Mouse (Mus musculus) forebrain, postnatal 0 days (tissue): ENCODE measurements around the gene Kctd2. TPM values are rescaled to one million over a fixed set of nuclear protein-coding genes. Genes with fewer than 3 reads are reported as not detected.

Experiments used
- ATAC-seq: fragments of 200-750 bp; cut with Nextera tagmentation; 2 replicates; pipeline ENCODE4 v1.8.0; 2017; ENCODE audit warnings: mild to moderate bottlenecking, moderate library complexity
- DNase-seq: peaks from one replicate; pipeline ENCODE4 v3.0.0-alpha.2; 2015
- H3K27ac ChIP-seq: fragments of 300-500 bp; sonication (generic); 2 replicates; pipeline ENCODE4 v1.5.1; 2014; ENCODE audit warnings: low read depth, mild to moderate bottlenecking, antibody characterized with exemption, low read length, moderate library complexity, mixed read lengths
- H3K27me3 ChIP-seq: fragments of 300-500 bp; sonication (generic); 2 replicates; pipeline ENCODE4 v1.6.1; 2014; ENCODE audit warnings: mild to moderate bottlenecking, low read length, mixed read lengths; ENCODE audit not compliant: insufficient read depth
- H3K36me3 ChIP-seq: fragments of 300-500 bp; sonication (generic); 2 replicates; pipeline ENCODE4 v1.6.1; 2014; ENCODE audit warnings: mild to moderate bottlenecking, moderate library complexity; ENCODE audit not compliant: insufficient read depth
- H3K4me1 ChIP-seq: fragments of 300-500 bp; sonication (generic); 2 replicates; pipeline ENCODE4 v1.6.1; 2014; ENCODE audit warnings: antibody characterized with exemption; ENCODE audit not compliant: insufficient read depth
- H3K4me2 ChIP-seq: fragments of 300-500 bp; sonication (generic); 2 replicates; pipeline ENCODE4 v1.6.1; 2014; ENCODE audit warnings: low read depth, mild to moderate bottlenecking, moderate library complexity
- H3K4me3 ChIP-seq: fragments of 300-500 bp; sonication (generic); 2 replicates; pipeline ENCODE4 v1.5.1; 2014; ENCODE audit warnings: low read depth, low read length, mixed read lengths
- H3K9ac ChIP-seq: fragments of 300-500 bp; sonication (generic); 2 replicates; pipeline ENCODE4 v1.6.1; 2014; ENCODE audit warnings: mild to moderate bottlenecking
- H3K9me3 ChIP-seq: fragments of 300-500 bp; sonication (generic); 2 replicates; pipeline ENCODE4 v1.6.1; 2016; ENCODE audit warnings: low read length
- CTCF ChIP-seq: sonication (generic); IDR thresholded peaks from 2 replicates; pipeline ENCODE4 v1.5.1; 2016; ENCODE audit warnings: antibody characterized with exemption, control low read depth, low read depth
- WGBS: fragments of 180-500 bp; shearing (Covaris S2); extraction: QIAGEN DNeasy Blood & Tissue Kit; methylation state at CpG from one replicate; pipeline ENCODE4 v1.1.7; 2014; 5-methylcytosine and 5-hydroxymethylcytosine counted together
- polyA plus RNA-seq: library from polyadenylated mRNA; unstranded; fragments of >200 nt; fragmentation: Nextera tagmentation; extraction: Ambion mirVana; gene quantifications from 2 replicates; pipeline ENCODE4 v1.2.1, GENCODE M21; 2015
- total RNA-seq: library from RNA; depleted of rRNA; stranded (reverse); fragments of >200 nt; gene quantifications from 2 replicates; pipeline ENCODE4 v1.2.3, GENCODE M21; 2014

The Kctd2 gene
- total and polyA plus RNA-seq, 2 experiments from 2014 or later = 29.3 to 31.7 TPM

DNA sequence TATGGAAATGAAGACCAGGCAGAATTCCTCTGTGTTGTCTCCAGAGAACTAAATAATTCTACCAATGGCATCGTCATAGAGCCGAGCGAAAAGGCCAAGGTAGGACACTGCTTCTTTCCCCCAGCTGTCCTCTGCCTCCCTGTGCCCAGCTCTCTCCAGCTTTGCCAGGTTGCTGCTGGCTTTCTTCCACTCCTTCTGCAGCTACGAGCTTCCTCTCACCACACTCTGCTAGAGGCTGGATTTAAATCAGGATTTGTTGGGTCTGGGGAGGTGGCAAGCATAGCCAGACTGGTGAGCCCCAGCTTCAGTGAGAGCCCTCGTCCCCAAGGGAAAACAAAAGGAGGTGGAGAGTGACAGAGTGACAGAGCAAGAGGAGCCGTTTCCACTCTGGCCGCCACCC lies 9.4 kb downstream of the Kctd2 start:
- H3K36me3 ChIP-seq = peaks cover 62% of the 10 kb centered on the region
- H3K4me2 ChIP-seq = no peak overlapping the region
- H3K27me3 ChIP-seq = no peaks in the 10 kb centered on the region
- 68% methylated on average over 7 of the region's 7 CpGs for WGBS
- DNase-seq (no peak), ATAC-seq (no peak)
- H3K4me1 ChIP-seq = peaks cover 9% of the 10 kb centered on the region; the same call in 1 of the 2 replicates
- no peak overlapping the region for H3K4me3 ChIP-seq
- no peak overlapping the region for H3K9ac ChIP-seq
- H3K9me3 ChIP-seq = no peaks in the 10 kb centered on the region
- no peak for TF ChIP-seq CTCF
- no peak overlapping the region for H3K27ac ChIP-seq

DNA sequence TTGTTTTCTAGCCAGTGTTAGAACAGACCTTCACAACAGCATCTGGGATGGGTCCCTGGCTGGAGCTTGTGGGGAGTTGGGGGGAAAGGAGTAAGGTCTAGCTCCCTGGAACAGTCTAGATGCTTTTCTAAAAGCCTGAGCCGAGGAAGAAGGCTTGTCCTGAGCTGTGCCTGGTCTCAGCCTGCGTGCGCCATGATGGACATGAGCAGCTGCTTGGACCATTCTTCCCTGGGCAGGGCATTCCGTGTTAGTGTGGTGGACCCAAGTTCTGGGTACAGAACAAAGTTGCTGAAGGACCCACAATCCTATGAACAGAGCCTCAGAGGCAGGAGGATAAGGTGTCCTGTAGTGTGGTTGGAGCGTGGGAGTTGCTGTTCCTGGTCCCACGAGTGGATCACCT lies 10.6 kb downstream of the Kctd2 start:
- H3K9ac ChIP-seq = no peak overlapping the region
- no peak overlapping the region for H3K4me3 ChIP-seq
- peaks cover 50% of the 10 kb centered on the region for H3K36me3 ChIP-seq
- no peak overlapping the region for H3K27ac ChIP-seq
- no peak for TF ChIP-seq CTCF
- H3K27me3 ChIP-seq = no peaks in the 10 kb centered on the region
- H3K4me1 ChIP-seq = peaks cover 12% of the 10 kb centered on the region; the same call in 1 of the 2 replicates
- DNase-seq = no peak
- H3K9me3 ChIP-seq = no peaks in the 10 kb centered on the region
- no peak for ATAC-seq
- H3K4me2 ChIP-seq = no peak overlapping the region
- 92% methylated on average over 6 of the region's 6 CpGs for WGBS

DNA sequence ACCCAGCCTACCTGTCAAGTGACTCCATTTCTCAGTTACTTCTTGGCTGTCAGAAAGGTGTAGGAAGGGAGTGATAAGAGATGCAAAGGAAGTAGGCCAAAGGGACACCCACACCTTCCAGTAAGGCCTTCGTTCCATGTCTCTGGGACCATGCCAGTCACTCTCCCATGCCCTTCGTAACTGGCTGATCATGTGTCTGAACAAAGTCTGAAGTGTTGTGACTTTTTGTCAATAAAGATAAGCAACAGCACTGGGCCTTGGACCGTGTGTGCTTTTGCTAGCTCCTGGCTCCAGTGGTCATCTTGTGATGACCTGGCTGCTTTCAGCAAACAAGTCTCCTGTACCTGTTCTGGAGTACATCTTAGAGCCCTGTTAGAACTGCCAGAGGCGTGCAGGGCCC lies 12.9 kb downstream of the Kctd2 start:
- Histone ChIP-seq H3K27ac (no peak overlapping the region), H3K9me3 (no peaks in the 10 kb centered on the region), H3K9ac (no peak overlapping the region), H3K27me3 (no peaks in the 10 kb centered on the region), H3K36me3 (peaks cover 38% of the 10 kb centered on the region), H3K4me2 (no peak overlapping the region), H3K4me1 (peaks cover 8% of the 10 kb centered on the region; the same call in 1 of the 2 replicates), H3K4me3 (no peak overlapping the region)
- WGBS = 79% methylated on average over 4 of the region's 4 CpGs
- TF ChIP-seq CTCF = no peak
- ATAC-seq (no peak), DNase-seq (no peak)

DNA sequence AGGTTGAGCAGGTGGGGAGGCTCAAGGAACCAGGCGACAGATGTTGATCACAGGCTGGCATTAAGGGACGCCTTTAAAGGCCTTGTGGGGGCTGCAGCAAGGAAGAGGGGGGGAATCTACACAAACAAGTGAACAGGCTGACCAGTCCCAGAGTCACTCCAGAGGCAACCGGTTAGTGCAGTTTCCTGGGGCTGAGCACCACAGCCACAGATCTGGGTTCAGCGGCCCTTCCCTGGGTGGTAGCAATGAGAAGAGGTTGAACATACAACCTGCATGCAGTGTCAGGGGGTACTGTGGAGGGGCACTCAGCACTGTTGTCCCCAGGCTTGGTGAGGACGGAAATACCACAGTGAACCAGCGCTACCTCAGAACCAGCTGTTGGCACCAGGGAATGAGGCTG lies 13.4 kb downstream of the Kctd2 start:
- no peaks in the 10 kb centered on the region for H3K9me3 ChIP-seq
- no peak overlapping the region for H3K27ac ChIP-seq
- ATAC-seq (no peak), DNase-seq (no peak)
- peaks cover 38% of the 10 kb centered on the region for H3K36me3 ChIP-seq
- H3K4me2 ChIP-seq = no peak overlapping the region
- no peaks in the 10 kb centered on the region for H3K27me3 ChIP-seq
- H3K4me3 ChIP-seq = no peak overlapping the region
- H3K9ac ChIP-seq = no peak overlapping the region
- peaks cover 5% of the 10 kb centered on the region; the same call in 1 of the 2 replicates for H3K4me1 ChIP-seq
- TF ChIP-seq CTCF = no peak
- WGBS = 78% methylated on average over 6 of the region's 6 CpGs

DNA sequence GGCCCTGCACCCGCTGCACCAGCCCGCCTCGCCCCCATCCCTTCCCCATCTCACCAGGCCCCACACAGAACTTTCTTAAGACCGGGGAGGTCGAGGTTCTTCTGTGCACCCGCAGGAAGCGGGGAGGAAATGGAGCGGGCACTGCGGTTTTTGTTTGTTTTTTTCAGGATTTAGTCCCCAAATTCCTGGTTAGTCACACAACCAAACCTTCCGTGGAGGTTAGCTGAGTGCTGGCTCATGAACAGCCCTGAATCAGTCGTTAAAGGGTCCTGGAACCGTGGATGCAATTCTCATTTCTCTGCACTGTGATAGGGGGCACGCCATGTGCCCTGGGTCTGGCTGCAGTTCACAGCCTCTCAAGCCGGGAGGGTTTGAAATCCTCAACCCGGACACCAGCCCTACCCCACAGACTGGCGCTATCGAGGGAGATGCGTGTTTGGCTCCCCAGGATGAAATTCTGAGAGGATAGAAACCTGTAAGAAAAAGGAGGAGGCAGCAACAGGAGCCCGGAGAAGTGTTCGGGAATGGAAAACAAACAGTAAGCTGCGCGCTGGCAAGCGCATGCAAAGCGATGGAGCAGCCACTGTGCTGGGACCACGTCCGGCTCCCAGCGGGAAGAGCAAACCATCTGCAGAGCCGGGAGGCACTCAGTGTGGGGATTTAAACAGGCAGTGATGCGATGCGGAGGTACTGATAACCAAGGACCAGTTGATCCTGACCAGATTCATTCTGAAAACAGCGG lies 15.8 kb downstream of the Kctd2 start:
- Histone ChIP-seq H3K27ac (no peak overlapping the region), H3K4me1 (peaks cover 5% of the 10 kb centered on the region; the same call in 1 of the 2 replicates), H3K9me3 (no peaks in the 10 kb centered on the region), H3K27me3 (no peaks in the 10 kb centered on the region), H3K9ac (peak overlapping the region; percentile 42), H3K4me3 (peak overlapping the region; percentile 18), H3K4me2 (peak overlapping the region; percentile 48), H3K36me3 (peaks cover 22% of the 10 kb centered on the region)
- peak; percentile 65 for DNase-seq
- peak; percentile 76 for ATAC-seq
- 5% methylated on average over 31 of the region's 31 CpGs for WGBS
- no peak for TF ChIP-seq CTCF

DNA sequence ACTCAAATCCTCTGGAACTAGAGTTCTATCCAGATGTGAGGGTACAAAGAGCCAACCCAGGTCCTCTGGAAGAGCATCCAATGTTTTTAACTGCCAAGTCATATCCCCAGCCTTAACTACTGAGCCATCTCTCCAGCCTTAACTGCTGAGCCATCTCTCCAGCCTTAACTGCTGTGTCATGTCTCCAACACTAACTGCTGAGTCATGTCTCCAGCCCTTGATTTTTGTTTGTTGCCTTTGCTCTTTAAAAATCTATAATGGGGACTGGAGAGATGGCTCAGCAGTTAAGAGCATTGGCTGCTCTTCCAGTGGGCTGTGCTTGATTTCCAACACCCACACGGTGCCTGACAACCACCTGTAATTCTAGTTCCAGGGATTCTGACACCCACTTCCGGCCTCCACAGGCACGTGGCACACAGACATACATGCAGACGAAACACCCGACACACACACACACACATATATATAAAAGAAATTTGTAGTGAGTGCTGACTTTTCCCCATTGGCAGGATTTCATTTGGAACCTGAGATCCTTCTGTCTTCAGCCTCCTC lies 17.7 kb downstream of the Kctd2 start:
- Histone ChIP-seq H3K4me3 (no peak overlapping the region), H3K36me3 (peaks cover 4% of the 10 kb centered on the region; the same call in 1 of the 2 replicates), H3K9ac (no peak overlapping the region), H3K4me2 (no peak overlapping the region), H3K27me3 (no peaks in the 10 kb centered on the region), H3K9me3 (no peaks in the 10 kb centered on the region), H3K27ac (no peak overlapping the region), H3K4me1 (peaks cover 5% of the 10 kb centered on the region; the same call in 1 of the 2 replicates)
- WGBS = 77% methylated on average over 5 of the region's 5 CpGs
- ATAC-seq = no peak
- no peak for TF ChIP-seq CTCF
- no peak for DNase-seq

DNA sequence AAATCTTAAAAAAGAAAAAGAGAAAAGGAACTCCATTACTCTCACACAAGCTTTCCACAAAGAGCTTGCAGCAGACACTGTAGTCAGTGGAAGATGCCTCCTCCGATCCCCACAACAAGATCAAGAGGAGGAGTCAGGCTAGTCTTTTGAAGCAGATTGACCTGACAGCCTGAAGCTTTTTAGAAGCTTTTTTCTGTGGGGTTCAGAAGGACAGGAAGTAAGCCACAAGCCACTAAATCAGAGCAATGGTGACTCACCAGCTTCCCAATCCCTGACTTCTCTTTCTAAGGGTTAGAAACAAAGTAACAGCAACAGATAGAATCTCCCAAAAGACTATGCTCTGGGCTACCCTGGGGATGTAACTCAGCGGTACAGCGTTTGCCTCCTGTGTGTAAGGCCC lies 19.4 kb downstream of the Kctd2 start:
- H3K9me3 ChIP-seq = no peaks in the 10 kb centered on the region
- no peak overlapping the region for H3K4me2 ChIP-seq
- TF ChIP-seq CTCF = no peak
- H3K9ac ChIP-seq = no peak overlapping the region
- 88% methylated on average over 3 of the region's 3 CpGs for WGBS
- no peak overlapping the region for H3K4me3 ChIP-seq
- no peak for ATAC-seq
- H3K36me3 ChIP-seq = no peaks in the 10 kb centered on the region
- DNase-seq = no peak
- peaks cover 5% of the 10 kb centered on the region; the same call in 1 of the 2 replicates for H3K4me1 ChIP-seq
- no peak overlapping the region for H3K27ac ChIP-seq
- H3K27me3 ChIP-seq = no peaks in the 10 kb centered on the region
